Mouse (Mus musculus) stomach, postnatal 0 days (tissue): ENCODE results near the gene Gm14851. TPM values are rescaled to one million over a fixed set of nuclear protein-coding genes. Genes with fewer than 3 reads are reported as not detected.
A peak's percentile ranks its signal among the peaks of the same experiment; 100 is the strongest.
"Not testable (repeated sequence)": the region's sequence is repeated elsewhere in the genome, so short reads cannot be mapped to it uniquely, and the experiment has no call there.

ENCODE experiments used
- ATAC-seq: fragments of 200-750 bp; cut with Nextera tagmentation; 2 replicates; pipeline ENCODE4 v1.8.0; 2017; ENCODE audit not compliant: low FRiP score, low TSS enrichment
- DNase-seq: peaks from one replicate; pipeline ENCODE4 v3.0.0-alpha.2; 2016; ENCODE audit warnings: low spot score
- H3K27ac ChIP-seq: fragments of 300-500 bp; sonication (generic); replicated peaks from 2 replicates; pipeline ENCODE4 v1.5.1; 2014; ENCODE audit warnings: mild to moderate bottlenecking, control low read depth
- H3K27me3 ChIP-seq: fragments of 300-500 bp; sonication (generic); 2 replicates; pipeline ENCODE4 v1.6.1; 2014; ENCODE audit warnings: low read length; ENCODE audit not compliant: control insufficient read depth, insufficient read depth
- H3K36me3 ChIP-seq: fragments of 300-500 bp; sonication (generic); 2 replicates; pipeline ENCODE4 v1.6.1; 2014; ENCODE audit warnings: low read length, mixed read lengths; ENCODE audit not compliant: control insufficient read depth, insufficient read depth
- H3K4me1 ChIP-seq: fragments of 300-500 bp; sonication (generic); replicated peaks from 2 replicates; pipeline ENCODE4 v1.6.1; 2014; ENCODE audit warnings: antibody characterized with exemption; ENCODE audit not compliant: control insufficient read depth, insufficient read depth
- H3K4me2 ChIP-seq: fragments of 300-500 bp; sonication (generic); replicated peaks from 2 replicates; pipeline ENCODE4 v1.6.1; 2014; ENCODE audit warnings: low read depth, mild to moderate bottlenecking, control low read depth, moderate library complexity
- H3K4me3 ChIP-seq: fragments of 300-500 bp; sonication (generic); 2 replicates; pipeline ENCODE4 v1.5.1; 2014; ENCODE audit warnings: low read depth, low read length, control low read depth
- H3K9ac ChIP-seq: fragments of 300-500 bp; sonication (generic); 2 replicates; pipeline ENCODE4 v1.6.1; 2014; ENCODE audit warnings: mild to moderate bottlenecking, low read length, control low read depth, mixed read lengths
- H3K9me3 ChIP-seq: fragments of 300-500 bp; sonication (generic); 2 replicates; pipeline ENCODE4 v1.6.1; 2016; ENCODE audit warnings: low read length; ENCODE audit not compliant: control insufficient read depth
- CTCF ChIP-seq: IDR thresholded peaks from 2 replicates; pipeline ENCODE4 v1.5.1; 2016; ENCODE audit warnings: antibody characterized with exemption, low read depth, mild to moderate bottlenecking, moderate library complexity
- EP300 ChIP-seq: optimal IDR thresholded peaks from 2 replicates; pipeline ENCODE3; 2016; ENCODE audit warnings: antibody characterized with exemption
- WGBS: fragments of 180-500 bp; shearing (Covaris S2); extraction: QIAGEN DNeasy Blood & Tissue Kit; methylation state at CpG from one replicate; pipeline ENCODE4 v1.1.7; 2014; 5-methylcytosine and 5-hydroxymethylcytosine counted together
- polyA plus RNA-seq: library from polyadenylated mRNA; unstranded; fragments of >200 nt; fragmentation: Nextera tagmentation; extraction: Ambion mirVana; gene quantifications from 2 replicates; pipeline ENCODE4 v1.2.1, GENCODE M21; 2015

Gm14851 gene
- not detected in 2 replicates for polyA plus RNA-seq

- H3K27me3 ChIP-seq, DNase-seq, H3K9me3 ChIP-seq, H3K9ac ChIP-seq, H3K4me2 ChIP-seq, H3K36me3 ChIP-seq, H3K4me1 ChIP-seq, ATAC-seq, H3K4me3 ChIP-seq, H3K27ac ChIP-seq: not testable (repeated sequence)
- no CpG with 5 or more reads among the region's 2 CpGs for WGBS
These were observed at the start of gene Gm14851 for GRCm38 (mm10) chr8:21095950-21096349. Gm14851 (minus strand) TSS chr8:21096050.

- not testable (repeated sequence) for H3K4me2 ChIP-seq, H3K4me1 ChIP-seq, H3K4me3 ChIP-seq, H3K9ac ChIP-seq, H3K27me3 ChIP-seq, H3K9me3 ChIP-seq, DNase-seq, H3K36me3 ChIP-seq, H3K27ac ChIP-seq, ATAC-seq
- WGBS = 49% methylated on average over 3 of the region's 3 CpGs
These were observed 38.5 kb upstream of the Gm14851 start, which contains the start of gene Defa30 for GRCm38 (mm10) chr8:21134342-21134741. Defa30 (plus strand) TSS chr8:21134642.

- DNase-seq = no peak
- no peak overlapping the region for H3K9ac ChIP-seq
- no peaks in the 10 kb centered on the region for H3K36me3 ChIP-seq
- no peaks in the 10 kb centered on the region for H3K4me1 ChIP-seq
- H3K27ac ChIP-seq = no peak overlapping the region
- H3K9me3 ChIP-seq = no peaks in the 10 kb centered on the region
- H3K4me3 ChIP-seq = no peak overlapping the region
- no peak for TF ChIP-seq EP300
- peak; percentile 37 for TF ChIP-seq CTCF
- H3K4me2 ChIP-seq = no peak overlapping the region
- no peak for ATAC-seq
- WGBS = 27% methylated on average over 4 of the region's 4 CpGs
- H3K27me3 ChIP-seq = no peaks in the 10 kb centered on the region
These were observed 2.7 kb downstream of the Gm14851 start for GRCm38 (mm10) chr8:21093106-21093505.

GRCm38 (mm10) chr8:21084142-21084541 is 11.7 kb downstream of the Gm14851 start, which contains the start of gene Defa25:
Defa25 (plus strand) TSS chr8:21084442.
- not testable (repeated sequence) for H3K4me3 ChIP-seq, H3K36me3 ChIP-seq, H3K4me1 ChIP-seq, H3K27ac ChIP-seq, H3K9ac ChIP-seq, H3K9me3 ChIP-seq, H3K4me2 ChIP-seq, DNase-seq, ATAC-seq, H3K27me3 ChIP-seq

GRCm38 (mm10) chr8:21064738-21065137 is 31.1 kb downstream of the Gm14851 start, which contains the start of gene Defa35:
Defa35 (plus strand) TSS chr8:21065038.
- not testable (repeated sequence) for H3K4me2 ChIP-seq, H3K4me3 ChIP-seq, H3K36me3 ChIP-seq, ATAC-seq, H3K4me1 ChIP-seq, H3K9ac ChIP-seq, DNase-seq, H3K27ac ChIP-seq, H3K27me3 ChIP-seq, H3K9me3 ChIP-seq
- 87% methylated on average over 1 of the region's 1 CpGs for WGBS

GRCm38 (mm10) chr8:21054747-21055146 is 41.1 kb downstream of the Gm14851 start, which contains the start of gene Defa23:
Defa23 (plus strand) TSS chr8:21055047.
- not testable (repeated sequence) for H3K27ac ChIP-seq, ATAC-seq, H3K36me3 ChIP-seq, H3K4me2 ChIP-seq, H3K27me3 ChIP-seq, DNase-seq, H3K9me3 ChIP-seq, H3K4me1 ChIP-seq, H3K4me3 ChIP-seq, H3K9ac ChIP-seq
- no CpG with 5 or more reads among the region's 1 CpGs for WGBS

Other genes with a start within 250 kb of the Gm14851 start
- gene Defb33, start 203.4 kb downstream of the Gm14851 start, polyA plus RNA-seq = not detected in 2 replicates
- gene Gm15056, start 193.4 kb downstream of the Gm14851 start, polyA plus RNA-seq = not detected in 2 replicates
- not detected in 2 replicates for gene Gm6040, start 174.0 kb downstream of the Gm14851 start, polyA plus RNA-seq
- not detected in 2 replicates for gene AY761185, start 151.3 kb downstream of the Gm14851 start, polyA plus RNA-seq
- gene Defa21, start 70.5 kb downstream of the Gm14851 start, polyA plus RNA-seq = not detected in 2 replicates
- gene Defa23, start 41.0 kb downstream of the Gm14851 start, polyA plus RNA-seq = not detected in 2 replicates
- not detected in 2 replicates for gene Defa35, start 31.0 kb downstream of the Gm14851 start, polyA plus RNA-seq
- not detected in 2 replicates for gene Defa25, start 11.6 kb downstream of the Gm14851 start, polyA plus RNA-seq
- gene Defa30, start 38.6 kb upstream of the Gm14851 start, polyA plus RNA-seq = not detected in 2 replicates
- not detected in 2 replicates for gene Defa22, start 66.2 kb upstream of the Gm14851 start, polyA plus RNA-seq
- gene Defa31, start 95.6 kb upstream of the Gm14851 start, polyA plus RNA-seq = not detected in 2 replicates
- not detected in 2 replicates for gene Gm15293, start 105.5 kb upstream of the Gm14851 start, polyA plus RNA-seq
- not detected in 2 replicates for gene Gm15292, start 153.7 kb upstream of the Gm14851 start, polyA plus RNA-seq
- not detected in 2 replicates for gene Defa27, start 219.5 kb upstream of the Gm14851 start, polyA plus RNA-seq
- gene Defa29, start 231.0 kb upstream of the Gm14851 start, polyA plus RNA-seq = not detected in 2 replicates